Mouse (Mus musculus): ENCODE results near the gene Fuk. TPM values are rescaled to one million over a fixed set of nuclear protein-coding genes. Genes with fewer than 3 reads are reported as not detected.
"Not testable (repeated sequence)": the region's sequence is repeated elsewhere in the genome, so short reads cannot be mapped to it uniquely, and the experiment has no call there.

Gene Fuk
- polyA plus RNA-seq, 1 experiment from 2014 or later, result 10.2 TPM

DNA sequence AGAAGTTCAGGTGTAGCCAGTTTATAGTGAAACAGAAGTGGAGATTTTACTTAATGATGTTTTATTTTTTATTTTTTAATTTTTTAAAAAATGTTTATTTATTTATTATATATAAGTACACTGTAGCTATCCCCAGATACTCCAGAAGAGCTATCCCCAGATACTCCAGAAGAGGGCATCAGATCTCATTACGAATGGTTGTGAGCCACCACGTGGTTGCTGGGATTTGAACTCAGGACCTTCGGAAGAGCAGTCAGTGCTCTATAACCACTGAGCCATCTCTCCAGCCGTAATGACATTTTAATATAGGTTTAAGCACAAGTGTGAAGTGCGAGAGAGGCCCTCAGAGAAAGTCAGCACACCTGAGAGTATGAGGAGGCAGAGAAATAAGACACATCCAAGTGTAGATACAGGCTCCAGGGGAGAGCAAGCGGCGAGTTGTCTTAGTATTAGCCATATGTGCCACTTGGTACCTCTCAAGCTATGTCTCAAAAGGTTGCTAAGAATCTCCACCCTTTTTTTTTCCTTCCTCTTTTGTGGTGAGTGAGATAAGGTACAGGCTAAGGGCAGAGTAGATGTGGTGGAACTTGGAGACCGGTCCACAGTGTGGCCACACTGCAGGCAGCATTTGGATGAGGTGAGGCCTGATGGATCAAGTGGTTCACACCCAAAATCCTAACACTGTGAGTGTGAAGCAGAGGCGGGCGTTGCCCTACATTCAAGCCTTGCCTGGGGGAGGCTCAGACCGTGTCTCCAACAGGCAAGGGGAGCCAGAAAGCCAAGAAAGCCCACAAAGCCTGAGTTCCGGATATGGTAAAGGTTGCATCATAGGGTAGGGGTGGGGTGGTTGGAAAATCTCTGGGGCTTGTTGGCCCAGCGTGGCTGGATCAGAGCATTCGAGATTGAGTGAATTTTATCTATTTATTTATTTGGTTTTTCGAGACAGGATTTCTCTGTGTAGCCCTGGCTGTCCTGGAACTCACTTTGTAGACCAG is 9.6 kb upstream of the Fuk start:
- Histone ChIP-seq H3K4me3 (replicated peaks) (no peak overlapping the region), H3K4me2 (replicated peaks) (no peak overlapping the region), H3K9me3 (no peaks in the 10 kb centered on the region), H3K36me3 (no peaks in the 10 kb centered on the region), H3K27ac (no peak overlapping the region), H3K9ac (no peak overlapping the region), H3K27me3 (replicated peaks) (no peaks in the 10 kb centered on the region), H3K4me1 (replicated peaks) (no peaks in the 10 kb centered on the region)
- ATAC-seq, result no peak
- 84% methylated on average over 15 of the region's 15 CpGs for WGBS

DNA sequence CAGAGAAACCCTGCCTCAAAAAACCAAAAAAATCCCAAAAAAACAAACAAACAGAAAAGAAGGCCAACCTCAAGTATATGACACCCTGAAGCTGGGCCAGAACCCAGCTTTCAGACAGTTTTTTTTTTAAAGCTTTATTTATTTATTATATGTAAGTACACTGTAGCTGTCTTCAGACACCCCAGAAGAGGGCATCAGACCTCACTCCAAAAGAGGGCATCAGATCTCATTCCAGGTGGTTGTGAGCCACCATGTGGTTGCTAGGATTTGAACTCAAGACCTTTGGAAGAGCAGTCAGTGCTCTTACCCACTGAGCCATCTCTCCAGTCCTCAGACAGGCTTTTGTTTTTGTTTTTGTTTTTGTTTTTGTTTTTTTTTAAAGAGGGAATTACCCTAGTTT is 7.6 kb upstream of the Fuk start:
- not testable (repeated sequence) for H3K4me3 ChIP-seq (replicated peaks); H3K9ac ChIP-seq; H3K27ac ChIP-seq; H3K36me3 ChIP-seq; ATAC-seq; H3K4me1 ChIP-seq (replicated peaks); H3K27me3 ChIP-seq (replicated peaks); H3K9me3 ChIP-seq; H3K4me2 ChIP-seq (replicated peaks)

DNA sequence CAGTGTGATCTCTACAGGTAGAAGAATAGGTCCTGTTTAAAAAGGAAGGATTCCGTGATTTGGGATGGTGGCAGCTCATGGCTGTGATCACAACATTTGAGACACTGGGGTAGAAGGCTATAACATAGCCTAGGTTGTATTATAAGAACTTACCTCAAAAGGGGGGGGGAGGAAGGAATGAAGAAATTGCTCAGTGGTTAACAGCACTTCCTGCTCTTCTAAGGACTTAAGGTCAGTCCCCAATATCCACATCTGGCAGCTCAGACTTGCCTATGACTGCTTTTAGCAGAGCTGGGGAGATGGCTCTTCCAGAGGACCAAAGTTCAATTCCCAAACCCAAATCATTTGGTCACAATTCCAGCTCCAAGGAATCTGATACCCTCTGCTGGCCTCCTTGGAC is 4.4 kb upstream of the Fuk start:
- no peak overlapping the region for H3K4me3 ChIP-seq (replicated peaks)
- H3K4me1 ChIP-seq (replicated peaks), result no peaks in the 10 kb centered on the region; the same call in 1 of the 2 replicates
- H3K9ac ChIP-seq, result no peak overlapping the region
- H3K36me3 ChIP-seq, result no peaks in the 10 kb centered on the region
- no peak for ATAC-seq
- no peak overlapping the region for H3K4me2 ChIP-seq (replicated peaks)
- H3K9me3 ChIP-seq, result no peaks in the 10 kb centered on the region
- H3K27me3 ChIP-seq (replicated peaks), result no peaks in the 10 kb centered on the region
- no peak overlapping the region for H3K27ac ChIP-seq
- WGBS, result 83% methylated on average over 1 of the region's 1 CpGs

DNA sequence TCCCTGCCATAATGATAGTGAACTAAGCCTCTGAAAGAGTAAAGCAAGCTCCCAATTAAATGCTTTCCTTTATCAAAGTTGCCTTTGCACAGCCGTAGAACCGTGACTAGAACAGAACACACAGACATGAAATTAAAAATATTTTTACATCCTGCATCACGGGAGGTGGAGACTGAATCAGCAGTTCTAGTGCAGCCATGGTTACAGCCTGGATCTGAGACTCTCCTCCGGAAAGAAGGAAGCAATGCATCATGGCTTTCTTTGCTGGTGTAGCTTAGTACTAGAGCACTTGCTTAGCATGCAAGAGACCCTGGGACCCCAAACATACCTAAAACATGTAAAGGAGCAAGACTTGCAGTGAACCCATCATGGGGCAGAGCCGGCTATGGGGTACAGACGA is 3.1 kb upstream of the Fuk start:
- 90% methylated on average over 6 of the region's 6 CpGs for WGBS
- peaks cover 6% of the 10 kb centered on the region for H3K4me1 ChIP-seq (replicated peaks)
- H3K4me2 ChIP-seq (replicated peaks), result no peak overlapping the region
- H3K9me3 ChIP-seq, result no peaks in the 10 kb centered on the region
- no peaks in the 10 kb centered on the region for H3K27me3 ChIP-seq (replicated peaks)
- no peak for ATAC-seq
- H3K27ac ChIP-seq, result no peak overlapping the region
- H3K9ac ChIP-seq, result no peak overlapping the region
- H3K4me3 ChIP-seq (replicated peaks), result no peak overlapping the region
- H3K36me3 ChIP-seq, result no peaks in the 10 kb centered on the region

DNA sequence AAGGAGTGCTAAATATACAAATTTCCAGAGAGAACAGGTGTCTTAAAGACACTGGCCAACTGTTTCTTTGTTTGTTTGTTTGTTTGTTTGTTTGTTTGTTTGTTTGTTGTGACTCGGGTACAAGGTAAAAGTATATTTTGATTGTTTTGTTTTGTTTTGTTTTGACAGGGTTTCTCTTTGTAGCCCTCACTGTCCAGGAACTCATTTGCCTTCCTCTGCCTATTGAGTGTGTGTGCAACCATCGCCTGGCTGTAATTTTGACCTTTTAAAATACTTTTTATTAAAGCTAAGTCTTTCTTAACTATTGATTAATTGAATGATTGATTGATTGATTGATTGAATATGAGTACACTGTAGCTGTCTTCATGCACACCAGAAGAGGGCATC is 284 bp upstream of the Fuk start:
- WGBS, result 63% methylated on average over 2 of the region's 2 CpGs

DNA sequence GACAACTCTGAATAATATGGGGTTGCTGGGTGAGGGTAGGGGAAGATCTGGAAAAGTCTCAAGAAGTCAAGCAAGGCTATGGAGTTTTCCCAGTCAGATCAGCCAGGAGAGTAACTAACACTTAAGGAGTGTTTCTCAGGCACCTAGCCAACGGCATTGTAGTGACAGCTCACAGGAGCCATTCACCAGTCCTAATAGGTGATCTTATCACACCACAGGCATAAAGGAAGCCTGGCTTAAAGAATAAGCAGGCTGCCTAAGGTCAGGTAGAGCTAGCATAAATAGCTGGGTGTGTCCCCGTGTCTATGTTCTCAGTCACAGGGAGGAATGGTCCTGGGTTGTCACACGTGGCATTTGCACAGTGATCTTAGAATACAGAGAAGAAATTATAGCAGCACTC is 1.2 kb downstream of the Fuk start:
- H3K9me3 ChIP-seq, result no peaks in the 10 kb centered on the region
- H3K36me3 ChIP-seq, result no peaks in the 10 kb centered on the region
- H3K4me1 ChIP-seq (replicated peaks), result peaks cover 6% of the 10 kb centered on the region
- peak; percentile 85 for ATAC-seq
- no peaks in the 10 kb centered on the region for H3K27me3 ChIP-seq (replicated peaks)
- H3K4me2 ChIP-seq (replicated peaks), result peak overlapping the region; percentile 61
- H3K4me3 ChIP-seq (replicated peaks), result no peak overlapping the region
- 46% methylated on average over 3 of the region's 3 CpGs for WGBS
- H3K9ac ChIP-seq, result no peak overlapping the region
- H3K27ac ChIP-seq, result peak overlapping the region; percentile 39

More for the DNA sequence above, 284 bp upstream of the Fuk start:
- Histone ChIP-seq H3K27me3 (replicated peaks) (no peaks in the 10 kb centered on the region), H3K4me1 (replicated peaks) (peaks cover 6% of the 10 kb centered on the region), H3K4me3 (replicated peaks) (peak overlapping the region; percentile 78), H3K4me2 (replicated peaks) (peak overlapping the region; percentile 61), H3K36me3 (no peaks in the 10 kb centered on the region), H3K27ac (no peak overlapping the region), H3K9ac (no peak overlapping the region), H3K9me3 (no peaks in the 10 kb centered on the region)
- peak; percentile 16 for ATAC-seq

DNA sequence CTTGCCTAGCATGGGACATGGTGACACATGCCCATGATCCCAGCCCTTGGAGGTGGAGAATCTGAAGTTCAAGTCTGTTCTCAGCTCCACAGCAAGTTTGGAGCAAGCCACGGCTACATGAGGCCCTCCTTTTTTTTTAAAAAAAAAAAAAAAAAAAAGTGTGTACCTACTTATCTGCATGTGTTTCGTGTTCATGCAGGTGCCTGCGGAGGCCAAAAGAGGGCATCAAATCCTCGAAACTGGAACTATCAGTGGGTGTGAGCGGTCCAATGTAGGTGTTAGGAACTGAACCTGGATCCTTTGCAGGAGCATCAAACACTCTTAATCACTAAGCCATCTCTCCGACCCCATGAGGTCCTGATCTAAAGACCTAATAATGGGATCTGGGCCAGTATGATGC is 4.8 kb downstream of the Fuk start:
- peaks cover 6% of the 10 kb centered on the region for H3K4me1 ChIP-seq (replicated peaks)
- no peak overlapping the region for H3K4me2 ChIP-seq (replicated peaks)
- no peak for ATAC-seq
- H3K27me3 ChIP-seq (replicated peaks), result no peaks in the 10 kb centered on the region
- H3K4me3 ChIP-seq (replicated peaks), result no peak overlapping the region
- H3K9ac ChIP-seq, result no peak overlapping the region
- H3K36me3 ChIP-seq, result no peaks in the 10 kb centered on the region
- 90% methylated on average over 6 of the region's 6 CpGs for WGBS
- H3K27ac ChIP-seq, result no peak overlapping the region
- H3K9me3 ChIP-seq, result no peaks in the 10 kb centered on the region

DNA sequence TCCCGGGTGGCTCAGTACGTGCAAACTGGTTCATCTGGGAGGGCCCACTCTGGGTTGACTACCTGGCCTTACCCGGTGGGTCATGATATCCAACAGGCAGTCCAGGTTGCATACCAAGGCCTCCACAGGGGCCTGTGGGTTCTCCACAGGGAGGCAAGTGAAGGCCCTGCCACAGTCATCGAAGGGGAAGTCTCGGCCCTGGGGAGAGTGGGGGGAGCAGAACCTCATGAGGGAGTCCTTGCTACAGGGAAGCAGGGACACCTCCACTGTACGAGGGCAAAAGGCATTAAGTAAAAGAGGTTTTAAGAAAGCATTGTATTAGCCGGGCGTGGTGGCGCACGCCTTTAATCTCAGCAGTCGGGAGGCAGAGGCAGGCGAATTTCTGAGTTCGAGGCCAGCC is 6.5 kb downstream of the Fuk start:
- no peak overlapping the region for H3K27ac ChIP-seq
- no peaks in the 10 kb centered on the region for H3K27me3 ChIP-seq (replicated peaks)
- H3K4me1 ChIP-seq (replicated peaks), result peaks cover 3% of the 10 kb centered on the region; the same call in 1 of the 2 replicates
- WGBS, result 91% methylated on average over 13 of the region's 13 CpGs
- H3K36me3 ChIP-seq, result no peaks in the 10 kb centered on the region
- ATAC-seq, result no peak
- H3K4me3 ChIP-seq (replicated peaks), result no peak overlapping the region
- no peak overlapping the region for H3K4me2 ChIP-seq (replicated peaks)
- H3K9me3 ChIP-seq, result no peaks in the 10 kb centered on the region
- no peak overlapping the region for H3K9ac ChIP-seq

DNA sequence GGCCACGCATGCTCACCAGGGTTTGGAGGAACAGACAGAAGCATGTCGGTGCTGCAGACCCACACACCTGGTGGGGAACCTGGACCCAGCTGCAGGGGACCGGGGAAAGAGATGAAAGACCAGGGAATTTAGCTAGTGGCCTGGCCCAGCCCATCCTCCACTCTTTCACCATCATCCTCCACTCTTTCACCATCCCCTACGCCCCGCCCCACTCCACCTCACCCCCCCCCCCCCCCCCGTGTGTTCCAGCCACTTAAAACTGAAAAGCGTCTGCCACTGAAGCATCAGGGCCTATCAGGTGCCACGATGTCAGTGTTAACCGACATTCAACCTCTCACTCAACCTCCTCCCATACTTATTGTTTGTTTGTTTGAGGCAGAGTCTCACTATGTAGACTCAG is 7.0 kb downstream of the Fuk start:
- Histone ChIP-seq H3K4me1 (replicated peaks) (no peaks in the 10 kb centered on the region), H3K27me3 (replicated peaks) (no peaks in the 10 kb centered on the region), H3K36me3 (no peaks in the 10 kb centered on the region), H3K4me3 (replicated peaks) (no peak overlapping the region), H3K4me2 (replicated peaks) (no peak overlapping the region), H3K9me3 (no peaks in the 10 kb centered on the region), H3K9ac (no peak overlapping the region), H3K27ac (no peak overlapping the region)
- no peak for ATAC-seq
- 78% methylated on average over 7 of the region's 9 CpGs for WGBS

DNA sequence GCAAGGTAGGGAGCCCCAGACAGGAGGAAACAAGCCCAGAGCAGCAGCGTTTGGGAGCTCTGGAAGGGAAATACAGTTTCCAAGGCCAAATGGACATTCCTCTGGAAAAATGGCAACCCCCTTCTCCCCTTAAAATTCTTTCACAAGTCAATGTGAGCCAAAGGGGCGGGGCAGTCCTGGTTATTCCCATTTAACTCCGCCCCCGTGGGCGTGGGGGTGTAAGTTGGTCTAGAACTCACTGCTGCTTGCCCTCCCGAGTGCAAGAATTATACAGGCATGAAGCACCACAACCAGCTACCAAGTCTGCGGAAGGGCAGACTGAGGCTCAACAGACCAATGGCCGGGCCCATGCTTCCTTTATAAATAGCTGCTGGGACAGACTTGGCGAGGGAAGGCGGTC is 7.4 kb downstream of the Fuk start:
- no peak overlapping the region for H3K4me3 ChIP-seq (replicated peaks)
- H3K4me2 ChIP-seq (replicated peaks), result no peak overlapping the region
- H3K4me1 ChIP-seq (replicated peaks), result no peaks in the 10 kb centered on the region
- 85% methylated on average over 10 of the region's 10 CpGs for WGBS
- no peaks in the 10 kb centered on the region for H3K36me3 ChIP-seq
- no peak overlapping the region for H3K9ac ChIP-seq
- ATAC-seq, result no peak
- H3K27ac ChIP-seq, result no peak overlapping the region
- H3K9me3 ChIP-seq, result no peaks in the 10 kb centered on the region
- H3K27me3 ChIP-seq (replicated peaks), result no peaks in the 10 kb centered on the region

DNA sequence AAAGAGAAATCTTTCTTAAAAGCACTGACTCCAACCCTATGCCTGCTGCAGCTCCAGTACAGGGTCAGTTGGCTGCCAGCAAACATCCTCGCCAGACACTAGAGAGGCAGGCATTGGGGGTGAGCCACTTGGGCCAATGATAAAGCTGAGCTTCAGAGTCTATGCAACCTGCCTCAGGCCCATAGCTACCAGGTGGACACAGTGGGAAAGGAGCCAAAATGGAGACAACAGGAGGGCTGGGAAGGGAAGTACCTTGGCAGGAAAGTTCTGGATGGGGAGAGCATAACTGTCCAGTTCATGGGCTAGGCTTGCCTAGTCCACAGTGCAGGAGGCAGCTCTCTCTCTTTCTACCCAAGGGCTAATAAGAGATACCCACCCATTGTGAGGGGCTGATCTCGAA is 9.4 kb downstream of the Fuk start:
- Histone ChIP-seq H3K4me3 (replicated peaks) (no peak overlapping the region), H3K9ac (no peak overlapping the region), H3K36me3 (no peaks in the 10 kb centered on the region), H3K27me3 (replicated peaks) (no peaks in the 10 kb centered on the region), H3K4me1 (replicated peaks) (no peaks in the 10 kb centered on the region), H3K27ac (no peak overlapping the region), H3K4me2 (replicated peaks) (no peak overlapping the region), H3K9me3 (no peaks in the 10 kb centered on the region)
- WGBS, result 88% methylated on average over 2 of the region's 2 CpGs
- ATAC-seq, result no peak

DNA sequence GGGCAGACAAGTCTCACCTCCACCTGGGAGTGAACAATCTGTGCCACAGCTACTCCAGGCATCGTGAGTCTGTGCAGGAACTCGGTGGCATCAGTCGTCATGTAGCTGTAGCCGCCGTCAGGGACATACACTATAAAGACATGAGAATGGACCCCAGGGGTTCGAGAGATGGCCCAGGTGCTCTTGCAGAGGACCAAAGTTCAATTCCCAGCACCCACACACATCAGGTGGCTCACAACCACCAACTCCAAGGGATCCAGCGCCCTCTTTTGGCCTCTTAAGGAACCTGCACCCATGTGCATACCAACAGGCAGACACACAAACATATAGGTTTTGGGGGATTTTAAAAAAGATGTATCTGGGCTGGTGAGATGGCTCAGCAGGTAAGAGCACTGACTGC is 10.2 kb downstream of the Fuk start:
- Histone ChIP-seq H3K9ac (no peak overlapping the region), H3K4me3 (replicated peaks) (no peak overlapping the region), H3K4me2 (replicated peaks) (no peak overlapping the region), H3K36me3 (peaks cover 3% of the 10 kb centered on the region; the same call in 1 of the 2 replicates), H3K4me1 (replicated peaks) (no peaks in the 10 kb centered on the region), H3K27ac (no peak overlapping the region), H3K27me3 (replicated peaks) (no peaks in the 10 kb centered on the region), H3K9me3 (no peaks in the 10 kb centered on the region)
- 90% methylated on average over 7 of the region's 7 CpGs for WGBS
- no peak for ATAC-seq

DNA sequence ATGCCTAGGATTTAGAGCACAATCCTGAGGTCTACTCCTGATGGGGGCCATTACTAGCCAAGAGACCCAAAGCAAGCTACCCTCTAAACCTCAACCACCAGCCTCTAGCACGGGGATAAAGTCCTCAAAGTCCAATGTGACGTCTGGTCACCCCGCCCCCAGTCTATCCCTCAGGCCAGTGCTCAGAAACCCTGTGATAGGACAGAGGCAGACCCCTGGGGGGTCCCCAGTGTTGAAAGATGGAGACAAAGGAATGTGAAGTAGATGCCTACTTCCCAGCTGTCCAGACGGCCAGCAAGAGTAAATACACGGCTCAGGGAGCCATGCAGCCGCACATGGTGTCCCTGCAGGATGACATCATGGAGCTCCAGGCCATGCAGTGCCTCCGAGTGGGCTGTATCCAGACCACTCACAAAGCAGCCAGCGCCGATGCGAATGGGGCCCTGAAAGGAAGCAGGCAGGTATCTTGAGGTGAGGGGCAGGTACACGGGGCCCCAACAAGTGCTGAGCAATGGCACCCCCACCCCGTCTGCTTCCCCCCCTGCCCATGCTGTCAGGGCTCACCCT is 12.3 kb downstream of the Fuk start:
- Histone ChIP-seq H3K27ac (no peak overlapping the region), H3K4me2 (replicated peaks) (no peak overlapping the region), H3K4me3 (replicated peaks) (no peak overlapping the region), H3K9ac (no peak overlapping the region), H3K27me3 (replicated peaks) (no peaks in the 10 kb centered on the region), H3K9me3 (no peaks in the 10 kb centered on the region), H3K36me3 (peaks cover 3% of the 10 kb centered on the region), H3K4me1 (replicated peaks) (no peaks in the 10 kb centered on the region)
- WGBS, result 68% methylated on average over 12 of the region's 12 CpGs
- no peak for ATAC-seq
